In the genomic region with DNA sequence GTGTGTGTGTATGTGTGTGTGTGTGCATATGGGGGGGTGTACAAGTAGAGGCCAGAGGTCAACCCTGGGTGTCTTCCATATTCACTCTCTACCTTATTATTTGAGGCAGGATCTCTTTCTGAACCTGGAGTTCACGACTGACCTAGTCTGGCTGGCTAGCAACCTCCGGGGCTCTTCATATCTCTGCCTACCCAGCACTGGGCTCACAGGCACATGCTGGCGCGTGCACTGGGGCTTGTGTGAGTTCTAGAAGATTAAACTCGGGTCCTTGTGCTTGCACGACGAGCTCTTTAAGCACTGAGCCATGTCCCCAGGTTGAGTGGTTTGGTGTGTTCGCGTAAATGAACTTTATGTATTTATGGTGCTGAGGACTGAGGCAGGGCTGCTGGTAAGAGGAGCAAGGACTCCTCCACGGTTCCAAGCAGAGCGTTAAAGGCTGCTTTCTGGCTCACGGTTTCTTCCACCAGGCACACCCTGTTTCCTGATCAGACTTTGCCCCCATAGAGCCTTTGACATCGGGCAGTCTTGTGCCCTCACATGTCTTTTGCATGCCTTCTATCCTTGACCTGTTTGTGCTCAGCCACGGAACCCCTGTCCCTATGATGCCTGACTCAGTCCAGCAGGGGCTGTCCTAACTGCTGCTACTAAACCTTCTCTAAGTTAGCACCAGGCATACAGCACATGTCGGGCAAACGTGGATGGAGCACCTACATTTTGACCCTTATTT, we compare ENCODE assay signal across 13 mouse cellular contexts.
"Had no signal": no experiment of that assay in that cellular context is flagged by ENCODE, and none has a peak within 500 bp of the region (broad histone marks: within the 10 kb centered on the region; RNA-seq: fewer than 3 reads in every experiment).

No protein-coding gene starts in this region.

- H3K9me3 ChIP-seq: liver, embryonic 13.5 days; midbrain, embryonic 12.5 days; midbrain, embryonic 15.5 days; neural tube, embryonic 12.5 days; neural tube, embryonic 15.5 days had no signal

- H3K4me3 ChIP-seq: liver, embryonic 13.5 days; midbrain, embryonic 12.5 days; midbrain, embryonic 15.5 days; neural tube, embryonic 12.5 days; neural tube, embryonic 15.5 days had no signal

- H3K9ac ChIP-seq: liver, embryonic 13.5 days; midbrain, embryonic 12.5 days; midbrain, embryonic 15.5 days; neural tube, embryonic 12.5 days; neural tube, embryonic 15.5 days had no signal

- DNase-seq: kidney, adult 18-20 months; kidney, adult 9 months; kidney, postnatal 14 days; kidney, postnatal 4 days; liver, embryonic 13.5 days; lung, adult 2 months; lung, postnatal 14 days; lung, postnatal 4 days; thymus, postnatal 25 days had no signal

- H3K4me2 ChIP-seq: liver, embryonic 13.5 days; midbrain, embryonic 12.5 days; midbrain, embryonic 15.5 days; neural tube, embryonic 12.5 days; neural tube, embryonic 15.5 days had no signal

- ATAC-seq: midbrain, embryonic 15.5 days had no signal

- H3K27ac ChIP-seq: liver, embryonic 13.5 days; midbrain, embryonic 12.5 days; midbrain, embryonic 15.5 days; neural tube, embryonic 12.5 days; neural tube, embryonic 15.5 days had no signal

- H3K27me3 ChIP-seq: midbrain, embryonic 12.5 days; midbrain, embryonic 15.5 days; neural tube, embryonic 12.5 days; neural tube, embryonic 15.5 days had no signal

- H3K36me3 ChIP-seq: liver, embryonic 13.5 days; midbrain, embryonic 12.5 days; midbrain, embryonic 15.5 days; neural tube, embryonic 15.5 days had no signal

- H3K4me1 ChIP-seq: liver, embryonic 13.5 days; midbrain, embryonic 12.5 days; midbrain, embryonic 15.5 days had no signal
